Mouse (Mus musculus) Patski (cell line): ENCODE measurements around the gene Dnah10. TPM values are rescaled to one million over a fixed set of nuclear protein-coding genes. Genes with fewer than 3 reads are reported as not detected.
A peak's percentile ranks its signal among the peaks of the same experiment; 100 is the strongest.

Experiments used
- ATAC-seq: fragments of 100-300 bp; one replicate; pipeline ENCODE4 v1.8.0; 2021
- CTCF ChIA-PET: fragments of 350-600 bp; sonication (Branson Sonifier 250); formaldehyde crosslinking; loops from one replicate; lab custom pipeline; 2022; ENCODE audit warnings: inconsistent platforms; lab: Charles Lee
- POLR2A ChIA-PET: fragments of 350-600 bp; sonication (Branson Sonifier 250); formaldehyde crosslinking; loops from one replicate; lab custom pipeline; 2022; ENCODE audit warnings: antibody characterized with exemption, inconsistent platforms; lab: Charles Lee
- DNase-seq: peaks from one replicate; pipeline ENCODE4 v3.0.0-alpha.2; 2011; ENCODE audit warnings: low read depth, low spot score
- H3K27me3 ChIP-seq: fragments of 371-371 bp; one replicate; pipeline ENCODE4 v1.5.1; 2021
- CTCF ChIP-seq: fragments of 100-300 bp; IDR thresholded peaks from one replicate; pipeline ENCODE4 v1.5.1; 2021
- in situ Hi-C: fragments of 300-500 bp; cut with MboI; formaldehyde crosslinking; loops from 3 replicates; pipeline ENCODE4 v1.11.1; 2018; ENCODE audit warnings: low pct_unique_long_range_greater_than_20kb, mixed read lengths
- polyA plus RNA-seq: library from polyadenylated mRNA; unstranded; gene quantifications from one replicate; pipeline ENCODE4 v1.2.3, GENCODE M21; 2021

Dnah10 gene
- polyA plus RNA-seq, 1 experiment from 2014 or later: 0.03 TPM

GRCm38 (mm10) chr5:124809708-124810366 lies 85.0 kb downstream of the Dnah10 start:
- ATAC-seq (no peak), DNase-seq (peak; percentile 4)
- POLR2A ChIA-PET: no interaction called here
- in situ Hi-C loops: no loop called here
- H3K27me3 ChIP-seq: peaks cover 3% of the 10 kb centered on the region
- no peak for TF ChIP-seq CTCF
- CTCF ChIA-PET: no interaction called here

DNA sequence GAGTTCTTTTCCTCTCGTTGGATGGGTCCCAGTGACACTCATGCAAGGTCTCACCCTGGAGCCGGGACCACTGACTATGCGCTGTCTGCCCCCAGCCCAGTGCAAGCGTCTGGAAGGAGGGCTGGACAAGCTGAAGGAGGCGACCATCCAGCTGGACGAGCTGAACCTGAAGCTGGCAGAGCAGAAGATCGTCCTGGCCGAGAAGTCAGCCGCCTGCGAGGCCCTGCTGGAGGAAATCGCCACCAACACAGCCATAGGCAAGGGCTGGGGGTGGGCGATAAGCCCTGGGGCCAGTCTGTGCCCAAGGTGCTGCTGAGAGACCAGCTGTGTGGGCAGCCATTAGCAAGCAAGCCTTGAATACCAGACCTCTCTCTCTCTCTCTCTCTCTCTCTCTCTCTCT lies 87.6 kb downstream of the Dnah10 start:
- H3K27me3 ChIP-seq: no peaks in the 10 kb centered on the region
- DNase-seq (no peak), ATAC-seq (no peak)
- no peak for TF ChIP-seq CTCF
- in situ Hi-C loops: no loop called here
- ChIA-PET CTCF (no interaction called here), POLR2A (interaction anchor here (0.6 kb wide), 1 partner anchor 42 kb away, joined by 3 read pairs; no protein-coding TSS in a partner anchor)

DNA sequence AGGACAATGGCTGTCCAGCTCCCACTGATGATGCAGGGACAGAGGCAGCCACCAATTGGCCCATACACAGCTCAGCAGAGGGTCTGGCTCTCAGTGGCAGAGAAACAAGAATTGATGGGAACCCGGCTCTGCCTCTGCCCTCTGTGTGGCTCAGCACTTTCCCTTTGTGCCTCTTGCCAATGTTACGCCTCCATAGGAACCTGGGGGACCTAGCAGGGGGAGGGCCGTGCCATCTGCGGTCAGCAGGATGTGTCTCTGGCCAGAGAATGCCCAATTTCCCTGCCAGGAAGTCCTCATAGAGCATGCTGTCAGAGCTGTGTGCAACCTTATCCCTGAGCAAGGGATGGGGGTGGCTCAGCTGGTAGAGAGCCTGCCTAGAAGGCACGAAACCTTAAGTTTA lies 89.9 kb downstream of the Dnah10 start:
- in situ Hi-C loops: no loop called here
- TF ChIP-seq CTCF: no peak
- H3K27me3 ChIP-seq: no peaks in the 10 kb centered on the region
- no peak for DNase-seq
- CTCF ChIA-PET: no interaction called here
- POLR2A ChIA-PET: no interaction called here
- ATAC-seq: peak; percentile 33

DNA sequence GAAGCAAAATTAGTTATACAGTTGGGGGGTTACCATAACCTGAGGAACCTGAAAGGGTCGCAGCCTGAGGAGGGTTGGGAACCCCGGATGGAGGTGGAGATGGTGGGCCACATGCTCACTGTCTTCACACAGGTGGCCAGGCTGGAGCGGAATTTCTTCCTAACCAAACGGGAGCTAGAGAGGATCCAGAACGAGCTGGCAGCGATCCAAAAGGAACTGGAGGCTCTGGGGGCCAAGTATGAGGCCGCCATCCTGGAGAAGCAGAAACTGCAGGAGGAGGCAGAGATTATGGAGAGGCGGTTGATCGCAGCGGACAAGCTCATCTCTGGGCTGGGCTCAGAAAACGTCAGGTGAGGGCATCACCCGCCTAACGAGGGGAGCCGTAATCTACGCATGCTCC lies 92.2 kb downstream of the Dnah10 start:
- ChIA-PET CTCF (no interaction called here), POLR2A (no interaction called here)
- no peak for TF ChIP-seq CTCF
- no peak for ATAC-seq
- in situ Hi-C loops: no loop called here
- H3K27me3 ChIP-seq: no peaks in the 10 kb centered on the region
- no peak for DNase-seq

- in situ Hi-C loops: no loop called here
- no peaks in the 10 kb centered on the region for H3K27me3 ChIP-seq
- TF ChIP-seq CTCF: no peak
- CTCF ChIA-PET: no interaction called here
- DNase-seq (no peak), ATAC-seq (no peak)
- POLR2A ChIA-PET: no interaction called here
Measured at GRCm38 (mm10) chr5:124822128-124822894, 97.4 kb downstream of the Dnah10 start.

- no peak for TF ChIP-seq CTCF
- ATAC-seq (peak; percentile 6), DNase-seq (no peak)
- no peaks in the 10 kb centered on the region for H3K27me3 ChIP-seq
- POLR2A ChIA-PET: no interaction called here
- CTCF ChIA-PET: interaction anchor here (1.4 kb wide), 1 partner anchor 24 kb away, joined by 3 read pairs; no protein-coding TSS in a partner anchor
- in situ Hi-C loops: no loop called here
Measured at GRCm38 (mm10) chr5:124830331-124830730, 105.4 kb downstream of the Dnah10 start.

- in situ Hi-C loops: no loop called here
Measured at GRCm38 (mm10) chr5:124835218-124835617, 110.3 kb downstream of the Dnah10 start.

GRCm38 (mm10) chr5:124836075-124836474 lies 111.2 kb downstream of the Dnah10 start:
- in situ Hi-C loops: no loop called here
- CTCF ChIA-PET: interaction anchor here (1.6 kb wide), 1 partner anchor 19 kb away, joined by 4 read pairs; no protein-coding TSS in a partner anchor
- DNase-seq (no peak), ATAC-seq (no peak)
- POLR2A ChIA-PET: no interaction called here
- no peaks in the 10 kb centered on the region for H3K27me3 ChIP-seq
- no peak for TF ChIP-seq CTCF

More at GRCm38 (mm10) chr5:124835218-124835617, 110.3 kb downstream of the Dnah10 start:
- TF ChIP-seq CTCF: no peak
- DNase-seq (no peak), ATAC-seq (no peak)
- POLR2A ChIA-PET: no interaction called here
- CTCF ChIA-PET: interaction anchor here (1.3 to 1.6 kb wide), 2 partner anchors 8 to 20 kb away, joined by 4 read pairs; no protein-coding TSS in a partner anchor
- no peaks in the 10 kb centered on the region for H3K27me3 ChIP-seq

DNA sequence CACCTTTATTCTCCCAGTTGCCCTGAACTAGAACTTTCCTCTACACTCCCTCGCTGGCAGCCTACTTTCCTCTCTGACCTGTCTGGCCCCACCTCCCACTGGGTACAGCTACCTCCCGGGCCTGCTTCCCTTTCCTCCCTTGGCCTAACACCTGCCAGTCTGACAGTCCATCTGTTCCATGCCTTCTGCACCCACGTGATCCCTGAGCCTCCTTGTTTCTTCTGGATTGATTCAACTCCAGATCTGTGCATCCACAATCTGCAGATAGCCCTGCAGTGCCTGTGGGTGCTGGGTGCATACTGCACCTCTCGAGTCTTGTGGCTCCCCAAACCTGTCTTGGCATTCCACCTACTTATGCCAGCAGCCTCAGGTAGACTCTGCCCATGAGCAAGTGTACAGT lies 111.7 kb downstream of the Dnah10 start:
- ChIA-PET POLR2A (no interaction called here), CTCF (no interaction called here)
- in situ Hi-C loops: no loop called here
- ATAC-seq (no peak), DNase-seq (no peak)
- H3K27me3 ChIP-seq: no peaks in the 10 kb centered on the region
- no peak for TF ChIP-seq CTCF

- ATAC-seq: no peak
- ChIA-PET CTCF (no interaction called here), POLR2A (no interaction called here)
- TF ChIP-seq CTCF: no peak
- H3K27me3 ChIP-seq: no peaks in the 10 kb centered on the region
- in situ Hi-C loops: no loop called here
- no peak for DNase-seq
Measured at GRCm38 (mm10) chr5:124840202-124840601, 115.3 kb downstream of the Dnah10 start.

GRCm38 (mm10) chr5:124840669-124841068 lies 115.8 kb downstream of the Dnah10 start:
- in situ Hi-C loops: no loop called here
- DNase-seq (no peak), ATAC-seq (no peak)
- no peak for TF ChIP-seq CTCF
- H3K27me3 ChIP-seq: no peaks in the 10 kb centered on the region
- CTCF ChIA-PET: no interaction called here
- POLR2A ChIA-PET: no interaction called here
